7 mouse cellular contexts compared by ENCODE assay signal in the genomic region with DNA sequence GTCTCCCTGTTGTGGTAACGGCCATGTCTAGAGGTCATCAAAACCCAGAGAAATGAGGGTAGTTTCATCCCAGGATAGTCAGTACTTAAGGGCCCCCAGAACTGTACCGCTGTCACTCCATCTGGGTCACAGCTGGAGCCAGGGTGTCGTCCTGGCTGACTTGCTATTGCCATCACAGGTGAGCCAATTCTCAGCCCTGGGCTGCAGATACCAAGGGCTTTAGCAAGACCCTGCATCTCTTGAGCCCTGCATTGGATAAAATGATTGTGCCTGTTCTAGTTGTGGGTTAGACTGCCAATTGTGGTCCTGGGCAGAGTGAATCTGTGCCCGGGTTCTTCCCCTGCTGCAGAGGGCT.
"Had no signal": no experiment of that assay in that cellular context is flagged by ENCODE, and none has a peak within 500 bp of the region (broad histone marks: within the 10 kb centered on the region; RNA-seq: fewer than 3 reads in every experiment).

No protein-coding gene starts in this region.

- H3K9me3 ChIP-seq: kidney, embryonic 15.5 days; liver, embryonic 13.5 days; lung, embryonic 15.5 days; midbrain, embryonic 13.5 days; neural tube, embryonic 12.5 days had no signal

- H3K36me3 ChIP-seq: liver, embryonic 13.5 days; lung, embryonic 15.5 days; neural tube, embryonic 12.5 days had no signal

- H3K4me3 ChIP-seq: kidney, embryonic 15.5 days; liver, embryonic 13.5 days; lung, embryonic 15.5 days; midbrain, embryonic 13.5 days; neural tube, embryonic 12.5 days had no signal

- H3K27me3 ChIP-seq: kidney, embryonic 15.5 days; liver, embryonic 13.5 days; lung, embryonic 15.5 days; midbrain, embryonic 13.5 days; neural tube, embryonic 12.5 days had no signal

- H3K9ac ChIP-seq: kidney, embryonic 15.5 days; liver, embryonic 13.5 days; liver, postnatal 0 days; lung, embryonic 15.5 days; midbrain, embryonic 13.5 days; neural tube, embryonic 12.5 days had no signal

- H3K4me1 ChIP-seq: kidney, embryonic 15.5 days; neural tube, embryonic 12.5 days had no signal

- H3K4me2 ChIP-seq: kidney, embryonic 15.5 days; liver, embryonic 13.5 days; lung, embryonic 15.5 days; midbrain, embryonic 13.5 days; neural tube, embryonic 12.5 days had no signal

- H3K27ac ChIP-seq: kidney, embryonic 15.5 days; liver, embryonic 13.5 days; lung, embryonic 15.5 days; midbrain, embryonic 13.5 days; neural tube, embryonic 12.5 days; stomach, postnatal 0 days had no signal
